Mouse (Mus musculus) MEL (cell line): ENCODE results near the gene Btg3.

Source experiments
- CTCF ChIP-seq, 3 experiments: IDR thresholded peaks in 2 of 3; conservative IDR thresholded peaks in 1 of 3; 2 replicates each; pipeline ENCODE4 v1.5.1; 2011 to 2012; ENCODE audit warnings: low read length in 3 of 3, low read depth in 2 of 3, mild to moderate bottlenecking in 2 of 3, improper control_type of control experiment in 1 of 3, inconsistent platforms in 1 of 3, mixed read lengths in 1 of 3, moderate library complexity in 1 of 3; ENCODE audit not compliant: control insufficient read depth in 1 of 3, insufficient read depth in 1 of 3, poor library complexity in 1 of 3, severe bottlenecking in 1 of 3
- E2F4 ChIP-seq: IDR thresholded peaks from 2 replicates; pipeline ENCODE4 v1.6.1; 2011; ENCODE audit warnings: low read depth, low read length, improper control_type of control experiment, borderline replicate concordance
- EP300 ChIP-seq, 2 experiments: IDR thresholded peaks; 2 replicates each; pipeline ENCODE4 v1.6.1; 2011; ENCODE audit warnings: improper control_type of control experiment in 2 of 2, low read length in 2 of 2, low read depth in 1 of 2, mild to moderate bottlenecking in 1 of 2
- GATA1 ChIP-seq: IDR thresholded peaks from 2 replicates; pipeline ENCODE4 v1.6.1; 2011; ENCODE audit warnings: low read depth, low read length, improper control_type of control experiment
- HCFC1 ChIP-seq: IDR thresholded peaks from 2 replicates; pipeline ENCODE4 v1.6.1; 2012; ENCODE audit warnings: low read depth, mild to moderate bottlenecking, inconsistent platforms, low read length, improper control_type of control experiment, moderate library complexity
- MAFK ChIP-seq: IDR thresholded peaks from 2 replicates; pipeline ENCODE4 v1.6.1; 2011; ENCODE audit warnings: low read depth, mild to moderate bottlenecking, low read length, improper control_type of control experiment, borderline replicate concordance
- MAX ChIP-seq: IDR thresholded peaks from 2 replicates; pipeline ENCODE4 v1.6.1; 2011; ENCODE audit warnings: low read length, improper control_type of control experiment
- POLR2A ChIP-seq, 2 experiments: IDR thresholded peaks; 2 replicates each; pipeline ENCODE4 v1.6.1; 2011 to 2012; ENCODE audit warnings: low read length in 2 of 2, mild to moderate bottlenecking in 2 of 2, control low read depth in 1 of 2, improper control_type of control experiment in 1 of 2, low read depth in 1 of 2, moderate library complexity in 1 of 2; ENCODE audit not compliant: control insufficient read depth in 1 of 2, insufficient read depth in 1 of 2, poor library complexity in 1 of 2
- TAL1 ChIP-seq: IDR thresholded peaks from 2 replicates; pipeline ENCODE4 v1.6.1; 2012; ENCODE audit warnings: mild to moderate bottlenecking, inconsistent platforms, low read length, moderate library complexity, mixed read lengths

DNA sequence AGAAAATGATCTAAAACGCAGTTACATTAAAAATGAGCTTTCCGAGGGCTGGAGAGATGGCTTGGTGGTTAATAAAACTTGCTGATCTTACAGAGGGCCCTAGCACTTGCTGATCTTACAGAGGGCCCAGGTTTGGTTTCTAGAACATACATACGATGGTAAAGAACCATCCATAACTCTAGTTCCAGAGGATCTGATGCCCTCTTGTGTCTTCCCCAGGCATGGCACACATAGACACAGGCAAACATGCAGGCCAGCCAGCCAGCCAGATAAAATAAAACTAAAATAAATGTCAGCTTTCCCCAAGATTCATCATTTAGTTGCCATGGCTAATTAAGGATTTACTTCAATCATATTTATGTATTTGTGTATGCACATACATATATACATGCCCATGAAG, 19.2 kb downstream of the Btg3 start:
- TF ChIP-seq EP300 (IDR thresholded peaks at IDR 0.05; ENCODE audit: low read depth in 1 of 2, low read length in 2 of 2) = no peak
- no peak for TF ChIP-seq E2F4
- TF ChIP-seq CTCF (IDR thresholded peaks at IDR 0.05 in 2 of 3, conservative IDR thresholded peaks at IDR 0.05 in 1 of 3; ENCODE audit: control insufficient read depth in 1 of 3, insufficient read depth in 1 of 3, low read depth in 2 of 3, low read length in 3 of 3, poor library complexity in 1 of 3, severe bottlenecking in 1 of 3) = peak; percentile 12 to 46 (median 22); a peak in 4 of 6 replicates
- TF ChIP-seq MAFK = no peak
- TF ChIP-seq TAL1 = no peak
- no peak for TF ChIP-seq POLR2A (IDR thresholded peaks at IDR 0.05; ENCODE audit: control insufficient read depth in 1 of 2, insufficient read depth in 1 of 2, low read depth in 1 of 2, low read length in 2 of 2, poor library complexity in 1 of 2)
- no peak for TF ChIP-seq HCFC1
- no peak for TF ChIP-seq GATA1
- no peak for TF ChIP-seq MAX
